Comparison of ENCODE assay signal across 9 mouse cellular contexts in genomic region chrX:94288923-94289322, GRCm38 (mm10). TPM values are rescaled to one million over a fixed set of nuclear protein-coding genes. Genes with fewer than 3 reads are reported as not detected.
DNase-seq lines count a peak whose midpoint lies in the region; ATAC-seq and TF ChIP-seq lines count a peak whose summit lies in the region.
"Had no signal": no experiment of that assay in that cellular context is flagged by ENCODE, and none has a peak within 500 bp of the region (broad histone marks: within the 10 kb centered on the region; RNA-seq: fewer than 3 reads in every experiment).

No protein-coding gene starts in this region.

- peak; percentile 17 for DNase-seq in heart, postnatal 0 days (ENCODE audit: low spot score)
- no peak for DNase-seq in heart, embryonic 10.5 days (ENCODE audit: low spot score)
- DNase-seq in urinary bladder, postnatal 14 days (ENCODE audit: low spot score): peak; percentile 14
- DNase-seq in urinary bladder, postnatal 10 days (ENCODE audit: low spot score): no peak
- peak; percentile 56 for DNase-seq in c-Kit-positive CD71-positive TER-119-positive erythroid progenitor cells, embryonic 14.5 days (ENCODE audit: low spot score)
- DNase-seq in heart, postnatal 4 days: peak; percentile 30
- no peak for DNase-seq in right cerebral cortex, postnatal 36 days (ENCODE audit: low spot score in 2 of 2)

- 0 out of 2 replicates have a peak, but pooled peaks cover 3% of the 10 kb centered on the region for H3K27me3 ChIP-seq in heart, postnatal 0 days (ENCODE audit: control insufficient read depth, insufficient read depth, low read length)
- peaks cover 49% of the 10 kb centered on the region; the same call in 1 of the 2 replicates for H3K27me3 ChIP-seq in heart, embryonic 10.5 days (ENCODE audit: insufficient read depth, poor library complexity, severe bottlenecking)

- no peak overlapping the region for H3K4me2 ChIP-seq in heart, postnatal 0 days (ENCODE audit: low read depth, low read length)
- H3K4me2 ChIP-seq: embryonic facial prominence, embryonic 13.5 days had no signal

- H3K4me3 ChIP-seq in heart, postnatal 0 days (ENCODE audit: low read depth, low read length): no peak overlapping the region
- H3K4me3 ChIP-seq in heart, embryonic 10.5 days: no peak overlapping the region
- H3K4me3 ChIP-seq: embryonic facial prominence, embryonic 13.5 days had no signal

- ATAC-seq in heart, postnatal 0 days (ENCODE audit: insufficient read depth, low read depth): no peak
- peak; percentile 78; the same call in 1 of the 2 replicates for ATAC-seq in megakaryocyte-erythroid progenitor cell, adult 5-6 weeks (replicated peaks; ENCODE audit: low FRiP score, low TSS enrichment, poor library complexity, severe bottlenecking)

- no peak for TF ChIP-seq EP300 in heart, postnatal 0 days (IDR thresholded peaks at IDR 0.05; ENCODE audit: low read depth)

- H3K36me3 ChIP-seq in heart, postnatal 0 days (replicated peaks; ENCODE audit: control insufficient read depth, insufficient read depth, low read length): no peaks in the 10 kb centered on the region
- no peaks in the 10 kb centered on the region for H3K36me3 ChIP-seq in heart, embryonic 10.5 days
- H3K36me3 ChIP-seq: embryonic facial prominence, embryonic 13.5 days had no signal

- H3K9me3 ChIP-seq in heart, postnatal 0 days (replicated peaks; ENCODE audit: control insufficient read depth, low read length): no peaks in the 10 kb centered on the region
- no peaks in the 10 kb centered on the region for H3K9me3 ChIP-seq in heart, embryonic 10.5 days
- H3K9me3 ChIP-seq: embryonic facial prominence, embryonic 13.5 days had no signal

- H3K27ac ChIP-seq in heart, postnatal 0 days (ENCODE audit: low read depth): no peak overlapping the region
- H3K27ac ChIP-seq in heart, embryonic 10.5 days: no peak overlapping the region
- H3K27ac ChIP-seq: embryonic facial prominence, embryonic 13.5 days had no signal

- peak; percentile 37 for TF ChIP-seq CTCF in heart, postnatal 0 days (IDR thresholded peaks at IDR 0.05; ENCODE audit: low read depth)

- 24% methylated on average over 2 of the region's 2 CpGs for WGBS in heart, postnatal 0 days
- 14% methylated on average over 2 of the region's 2 CpGs for WGBS in heart, embryonic 10.5 days

- H3K9ac ChIP-seq in heart, postnatal 0 days (replicated peaks; ENCODE audit: low read depth, low read length): no peak overlapping the region
- H3K9ac ChIP-seq: embryonic facial prominence, embryonic 13.5 days had no signal

- no peaks in the 10 kb centered on the region for H3K4me1 ChIP-seq in heart, postnatal 0 days (ENCODE audit: control insufficient read depth, insufficient read depth)
- H3K4me1 ChIP-seq in heart, embryonic 10.5 days: no peaks in the 10 kb centered on the region
- H3K4me1 ChIP-seq: embryonic facial prominence, embryonic 13.5 days had no signal

RNA-seq across cellular contexts. Expression of gene Klhl15, which starts 54.5 kb away (rescaled TPM):
- total RNA-seq in heart, postnatal 0 days (2014; rRNA removed; ENCODE audit: low replicate concordance): 12.7 and 27.6 TPM in 2 replicates
- 4.2 and 5.0 TPM in 2 replicates for polyA plus RNA-seq in heart, postnatal 0 days (2015; fragmentation: Nextera tagmentation; extraction: Ambion mirVana)
- 4.6 and 4.9 TPM in 2 replicates for polyA plus RNA-seq in heart, embryonic 10.5 days (2016; fragmentation: Nextera tagmentation; extraction: Ambion mirVana)
- total RNA-seq in heart, postnatal 4 days (2021): 10 to 100 TPM; 11.3 to 12.0 TPM
- 8.7 and 11.3 TPM in 2 replicates for total RNA-seq in megakaryocyte-erythroid progenitor cell, adult 5-6 weeks (2014; fragmentation: Nextera tagmentation)
- 10.1 and 12.6 TPM in 2 replicates for total RNA-seq in megakaryocyte-erythroid progenitor cell, adult 5-6 weeks (2017)

Comparison
In these comparisons a context has a peak if more than half of its experiments do, and no peak if none do; other contexts are left out.
1. DNase-seq: peak in heart, postnatal 0 days (single experiment), urinary bladder, postnatal 14 days (single experiment), c-Kit-positive CD71-positive TER-119-positive erythroid progenitor cells, embryonic 14.5 days (single experiment) and heart, postnatal 4 days (single experiment); none in heart, embryonic 10.5 days (single experiment), urinary bladder, postnatal 10 days (single experiment) and right cerebral cortex, postnatal 36 days (0 of 2).